Mouse (Mus musculus) brain, embryonic 14.5 days (tissue): ENCODE measurements around the gene Hnrnpf.

ENCODE experiments used
- CTCF ChIP-seq: fragments of 200-500 bp; IDR thresholded peaks from 2 replicates; pipeline ENCODE4 v1.5.1; 2012; ENCODE audit warnings: inconsistent platforms, mild to moderate bottlenecking, moderate library complexity, borderline replicate concordance; ENCODE audit not compliant: insufficient read depth, insufficient read length; ENCODE audit errors: extremely low read depth
- POLR2A ChIP-seq: fragments of 200-500 bp; IDR thresholded peaks from 2 replicates; pipeline ENCODE4 v1.6.1; 2012; ENCODE audit warnings: mild to moderate bottlenecking, inconsistent platforms, borderline replicate concordance; ENCODE audit not compliant: poor library complexity, insufficient read depth, insufficient read length, severe bottlenecking; ENCODE audit errors: extremely low read depth

DNA sequence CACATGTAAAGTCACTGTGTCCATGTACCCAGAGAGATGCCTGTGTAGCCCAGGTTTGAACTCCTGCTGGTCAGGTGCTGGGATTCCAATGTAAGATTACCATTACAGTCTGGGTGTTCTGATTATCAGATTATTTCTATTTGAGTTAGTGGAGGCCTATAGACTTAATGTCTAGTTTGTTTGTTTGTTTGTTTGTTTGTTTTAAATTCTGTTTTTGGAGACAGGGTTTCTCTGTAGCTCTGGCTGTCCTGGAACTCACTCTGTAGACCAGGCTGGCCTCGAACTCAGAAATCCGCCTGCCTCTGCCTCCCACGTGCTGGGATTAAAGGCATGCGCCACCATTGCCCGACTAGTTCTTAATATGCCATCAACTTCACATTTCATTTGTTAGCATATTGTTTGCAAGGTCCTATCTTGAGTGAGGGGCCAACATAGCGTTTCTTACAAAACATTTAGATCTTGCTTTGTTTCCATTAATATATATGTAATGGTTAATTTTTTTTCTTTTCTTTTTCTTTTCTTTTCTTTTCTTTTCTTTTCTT, 10.1 kb downstream of the Hnrnpf start:
- TF ChIP-seq CTCF (no peak), POLR2A (no peak)
